In the genomic region with DNA sequence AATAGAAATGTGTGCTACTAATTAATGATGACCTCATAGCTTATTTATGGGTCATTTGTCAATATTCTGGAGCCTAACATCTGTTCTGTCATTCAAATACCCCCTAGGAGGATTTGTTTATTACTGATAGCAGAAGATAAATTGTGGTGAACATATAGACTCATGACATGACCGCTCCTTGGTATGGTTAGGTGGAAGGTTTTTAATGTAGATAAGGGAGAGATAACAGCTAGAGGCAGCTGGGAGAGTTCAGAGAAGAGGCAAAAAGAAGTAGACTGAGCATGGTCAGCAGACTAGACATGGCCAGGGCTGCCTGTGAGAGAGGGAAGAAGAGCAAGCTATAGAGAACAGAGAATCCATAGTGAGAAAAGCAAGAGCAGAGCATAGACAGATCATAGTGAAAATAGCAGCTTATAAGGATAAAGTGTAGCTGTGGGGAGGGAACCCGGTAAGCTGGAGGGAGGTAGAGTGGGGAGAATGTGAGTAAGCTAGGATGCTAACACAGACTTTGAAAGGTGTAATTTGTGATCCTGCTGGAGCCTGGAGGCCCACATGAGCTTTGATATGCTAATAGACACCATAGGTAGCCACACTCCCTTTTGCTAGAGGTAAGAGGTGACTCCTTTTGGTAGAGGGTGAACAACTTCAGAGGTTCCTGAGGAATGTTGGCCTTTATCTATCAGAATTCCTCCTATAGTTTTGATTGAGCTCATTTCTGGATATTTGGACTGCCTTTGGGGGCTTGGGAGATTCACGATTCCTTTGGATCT, we compare ENCODE assay signal across 23 mouse cellular contexts.
DNase-seq lines count a peak whose midpoint lies in the region; ATAC-seq and TF ChIP-seq lines count a peak whose summit lies in the region.
"Had no signal": no experiment of that assay in that cellular context is flagged by ENCODE, and none has a peak within 500 bp of the region (broad histone marks: within the 10 kb centered on the region; RNA-seq: fewer than 3 reads in every experiment).

No protein-coding gene starts in this region.

- 45% methylated on average over 3 of the region's 3 CpGs for whole genome bisulfite sequencing in hindbrain, embryonic 10.5 days

- H3K4me1 ChIP-seq in hindbrain, embryonic 10.5 days (replicated peaks): no peaks in the 10 kb centered on the region
- H3K4me1 ChIP-seq: embryonic facial prominence, embryonic 10.5 days; embryonic facial prominence, embryonic 12.5 days; forebrain, embryonic 13.5 days; forebrain, embryonic 15.5 days had no signal

- TF ChIP-seq CTCF in left cerebral cortex, adult 2 months (IDR thresholded peaks at IDR 0.05): no peak

- H3K4me3 ChIP-seq in left cerebral cortex, adult 2 months: no peak overlapping the region
- no peak overlapping the region for H3K4me3 ChIP-seq in hindbrain, embryonic 10.5 days
- H3K4me3 ChIP-seq: embryonic facial prominence, embryonic 10.5 days; embryonic facial prominence, embryonic 12.5 days; forebrain, embryonic 13.5 days; forebrain, embryonic 15.5 days had no signal

- no peaks in the 10 kb centered on the region for H3K27me3 ChIP-seq in hindbrain, embryonic 10.5 days (ENCODE audit: insufficient read depth, poor library complexity, severe bottlenecking)
- H3K27me3 ChIP-seq: CH12.LX; embryonic facial prominence, embryonic 12.5 days; forebrain, embryonic 13.5 days; forebrain, embryonic 15.5 days had no signal

- ATAC-seq in megakaryocyte progenitor cell, adult 5-6 weeks (replicated peaks; ENCODE audit: poor library complexity): 0 out of 2 replicates have a peak, but pooled peaks have one; percentile 11
- ATAC-seq: forebrain, embryonic 13.5 days; forebrain, embryonic 15.5 days; forebrain, postnatal 0 days; Patski had no signal

- no peaks in the 10 kb centered on the region for H3K36me3 ChIP-seq in hindbrain, embryonic 10.5 days
- H3K36me3 ChIP-seq: embryonic facial prominence, embryonic 10.5 days; embryonic facial prominence, embryonic 12.5 days; forebrain, embryonic 15.5 days had no signal

- DNase-seq in ES-CJ7 (ENCODE audit: low read depth, low spot score): peak; percentile 70
- peak; percentile 58 for DNase-seq in R1 (ENCODE audit: low read depth, low spot score)
- peak; percentile 23 for DNase-seq in naive thymus-derived CD4-positive, alpha-beta T cell, adult 2 months (ENCODE audit: low read depth)
- DNase-seq in left cerebral cortex, adult 2 months (ENCODE audit: extremely low spot score in 1 of 2, low spot score in 2 of 2): no peak
- no peak for DNase-seq in heart, adult 9 months (ENCODE audit: low spot score in 2 of 2)
- DNase-seq in right cerebral cortex, adult 18-20 months: no peak
- no peak for DNase-seq in hindbrain, embryonic 10.5 days (ENCODE audit: low spot score)
- DNase-seq: adrenal gland, adult 8-10 months; adrenal gland, postnatal 14 days; adrenal gland, postnatal 36 days; cerebellum, adult 11-12 months; cerebellum, adult 2 months; cerebellum, adult 9-10 months; cerebellum, postnatal 10 days; cerebellum, postnatal 25 days; forebrain, postnatal 0 days had no signal

- intact Hi-C loops in left cerebral cortex, adult 2 months (cut with DNase I): no loop called here

- H3K27ac ChIP-seq in left cerebral cortex, adult 2 months: no peak overlapping the region
- no peak overlapping the region for H3K27ac ChIP-seq in hindbrain, embryonic 10.5 days
- H3K27ac ChIP-seq: embryonic facial prominence, embryonic 10.5 days; embryonic facial prominence, embryonic 12.5 days; forebrain, embryonic 13.5 days; forebrain, embryonic 15.5 days had no signal

- no peaks in the 10 kb centered on the region for H3K9me3 ChIP-seq in hindbrain, embryonic 10.5 days
- H3K9me3 ChIP-seq: embryonic facial prominence, embryonic 10.5 days; embryonic facial prominence, embryonic 12.5 days; forebrain, embryonic 13.5 days; forebrain, embryonic 15.5 days had no signal

Comparison
In these comparisons a context has a peak if more than half of its experiments do, and no peak if none do; other contexts are left out.
1. DNase-seq: peak in ES-CJ7 (single experiment), R1 (single experiment) and naive thymus-derived CD4-positive, alpha-beta T cell, adult 2 months (single experiment); none in left cerebral cortex, adult 2 months (0 of 2), heart, adult 9 months (0 of 2), right cerebral cortex, adult 18-20 months (single experiment) and hindbrain, embryonic 10.5 days (single experiment).